Mouse (Mus musculus) E14TG2a.4 (cell line): Measurements from ENCODE around the gene Zmat5.

Experiments used
- CTCF ChIP-seq: conservative IDR thresholded peaks from 2 replicates; pipeline ENCODE4 v1.5.1; 2014; ENCODE audit warnings: low read length
- NANOG ChIP-seq: IDR thresholded peaks from 2 replicates; pipeline ENCODE4 v1.6.1; 2014; ENCODE audit warnings: borderline replicate concordance, low read length, mixed read lengths

DNA sequence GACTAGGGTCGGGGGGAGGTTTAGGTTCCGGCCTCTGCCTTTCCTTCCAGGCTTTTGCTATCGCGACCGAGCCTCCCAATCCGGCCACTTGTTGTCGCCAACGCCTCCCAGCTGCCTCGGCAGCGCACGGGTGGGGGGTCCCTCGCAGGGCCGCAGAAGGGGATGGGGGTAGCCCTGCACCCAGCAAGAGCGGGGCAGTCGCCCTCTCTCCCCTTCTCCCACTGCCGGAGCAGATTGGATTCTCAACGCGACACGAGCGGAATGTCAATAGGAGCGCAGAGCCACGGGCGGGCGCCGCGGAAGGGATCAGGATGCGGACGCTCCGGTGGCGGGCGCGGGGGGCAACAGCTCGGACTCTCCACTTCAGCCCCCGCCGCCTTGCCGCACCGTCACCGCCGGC is 41.5 kb downstream of the Zmat5 start:
- TF ChIP-seq CTCF (no peak), NANOG (no peak)
